Mouse (Mus musculus) frontal cortex, postnatal 10 days (tissue): ENCODE measurements around the gene Best2.

Experiments
- DNase-seq, 2 experiments: peaks; one replicate each; pipeline ENCODE4 v3.0.0; 2022; ENCODE audit warnings: low spot score in 2 of 2, mixed read lengths in 1 of 2

The Best2 gene

GRCm38 (mm10) chr8:85014431-85014830 lies at the start of gene Best2:
Best2 (minus strand) TSS chr8:85014531.
- no peak for DNase-seq

- no peak for DNase-seq
Measured at GRCm38 (mm10) chr8:85062603-85063002, 48.3 kb upstream of the Best2 start.

GRCm38 (mm10) chr8:85059879-85060616 lies 45.7 kb upstream of the Best2 start, which contains the start of gene Fbxw9:
Fbxw9 (plus strand) TSS chr8:85060055.
- DNase-seq = peak; percentile 88

GRCm38 (mm10) chr8:85057367-85057766 lies 43.0 kb upstream of the Best2 start:
- DNase-seq = no peak

GRCm38 (mm10) chr8:85043619-85044018 lies 29.3 kb upstream of the Best2 start:
- DNase-seq = no peak

GRCm38 (mm10) chr8:85037681-85038531 lies 23.6 kb upstream of the Best2 start:
- DNase-seq = peak in 1 of 2 experiments; percentile 52

- DNase-seq = no peak
Measured at GRCm38 (mm10) chr8:85037366-85037680, 23.0 kb upstream of the Best2 start.

GRCm38 (mm10) chr8:85036718-85037365 lies 22.5 kb upstream of the Best2 start, which contains the start of gene Tnpo2:
Tnpo2 (plus strand) TSS chr8:85036915.
- peak; percentile 88 to 91 for DNase-seq

GRCm38 (mm10) chr8:85036381-85036717 lies 22.0 kb upstream of the Best2 start:
- DNase-seq = no peak

- DNase-seq = no peak
Measured at GRCm38 (mm10) chr8:85035728-85036310, 21.5 kb upstream of the Best2 start.

GRCm38 (mm10) chr8:85035165-85035727 lies 20.9 kb upstream of the Best2 start:
- no peak for DNase-seq

- peak; percentile 67 for DNase-seq
Measured at GRCm38 (mm10) chr8:85034764-85035163, 20.4 kb upstream of the Best2 start.

- DNase-seq = no peak
Measured at GRCm38 (mm10) chr8:85033867-85034266, 19.5 kb upstream of the Best2 start.

GRCm38 (mm10) chr8:85032622-85033311 lies 18.4 kb upstream of the Best2 start:
- DNase-seq = no peak

GRCm38 (mm10) chr8:85029271-85029670 lies 14.9 kb upstream of the Best2 start:
- no peak for DNase-seq

- no peak for DNase-seq
Measured at GRCm38 (mm10) chr8:85027922-85028321, 13.6 kb upstream of the Best2 start.

- no peak for DNase-seq
Measured at GRCm38 (mm10) chr8:85027516-85027855, 13.2 kb upstream of the Best2 start.

GRCm38 (mm10) chr8:85026670-85027515 lies 12.6 kb upstream of the Best2 start, which contains the start of gene Trir:
Trir (plus strand) TSS chr8:85026823.
- peak; percentile 90 to 93 for DNase-seq

GRCm38 (mm10) chr8:85025098-85025932 lies 11.0 kb upstream of the Best2 start, which contains the start of gene Asna1:
Asna1 (minus strand) TSS chr8:85025281.
- DNase-seq = peak; percentile 78 to 81
